Mouse (Mus musculus) urinary bladder, postnatal 4 days (tissue): ENCODE data around the gene Larp4.

ENCODE experiments used
- DNase-seq, 2 experiments: peaks; one replicate each; pipeline ENCODE4 v3.0.0; 2021 to 2022; ENCODE audit warnings: low spot score in 2 of 2

Gene Larp4

GRCm38 (mm10) chr15:100057698-100058097 lies 87.8 kb downstream of the Larp4 start:
- DNase-seq = no peak

DNA sequence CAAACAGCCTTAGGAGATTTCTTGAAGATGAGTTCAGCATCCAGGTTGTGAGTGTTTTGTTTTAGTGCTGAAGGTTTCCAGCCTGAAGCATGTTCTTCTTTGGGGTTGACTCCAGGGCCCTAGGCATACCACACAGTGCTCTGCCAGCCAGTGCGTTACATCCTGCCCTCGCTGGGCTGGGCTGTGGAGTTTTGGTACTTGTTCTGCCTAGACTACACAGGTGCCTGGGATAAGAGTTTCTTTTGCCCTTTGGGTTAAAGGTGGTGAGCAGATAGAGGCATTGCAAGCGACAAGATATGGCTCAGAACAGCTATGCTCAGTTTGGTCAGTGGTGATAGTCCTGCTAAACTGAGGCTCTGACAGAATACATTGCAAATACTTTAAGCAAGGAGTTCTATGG lies 88.3 kb downstream of the Larp4 start:
- no peak for DNase-seq

GRCm38 (mm10) chr15:100058912-100059311 lies 89.0 kb downstream of the Larp4 start:
- DNase-seq = no peak

DNA sequence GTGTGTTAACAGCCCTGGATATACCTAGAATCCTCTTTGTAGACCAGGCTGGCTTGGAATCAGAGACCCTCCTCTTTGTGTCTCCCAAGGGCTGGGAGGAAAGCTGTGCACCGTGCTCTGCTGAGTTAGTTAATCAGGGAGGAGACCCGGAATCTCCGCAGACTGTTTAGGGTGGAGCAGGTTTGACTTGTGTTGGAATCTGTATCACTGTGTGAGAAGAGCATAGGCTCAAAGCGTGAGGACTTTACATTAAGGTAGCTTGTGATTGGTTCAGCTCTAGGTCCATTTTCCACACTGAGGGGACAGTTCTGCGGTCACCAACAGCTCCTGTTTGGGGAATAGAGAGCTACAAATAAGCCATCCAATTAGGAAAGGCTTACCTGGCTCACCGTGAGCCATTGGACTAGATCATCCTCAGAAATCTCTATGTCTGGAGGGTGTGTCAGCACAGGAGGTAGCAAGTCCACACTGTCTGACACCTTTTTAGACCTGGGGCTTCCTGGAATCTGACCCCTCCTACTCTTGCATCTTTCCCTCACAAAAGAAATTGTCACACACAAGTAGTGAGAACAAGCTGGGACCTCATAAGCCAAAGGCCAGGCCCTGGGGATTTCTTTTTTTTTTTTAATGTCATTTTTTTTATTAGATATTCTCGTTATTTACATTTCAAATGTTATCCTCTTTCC lies 89.9 kb downstream of the Larp4 start:
- no peak for DNase-seq

DNA sequence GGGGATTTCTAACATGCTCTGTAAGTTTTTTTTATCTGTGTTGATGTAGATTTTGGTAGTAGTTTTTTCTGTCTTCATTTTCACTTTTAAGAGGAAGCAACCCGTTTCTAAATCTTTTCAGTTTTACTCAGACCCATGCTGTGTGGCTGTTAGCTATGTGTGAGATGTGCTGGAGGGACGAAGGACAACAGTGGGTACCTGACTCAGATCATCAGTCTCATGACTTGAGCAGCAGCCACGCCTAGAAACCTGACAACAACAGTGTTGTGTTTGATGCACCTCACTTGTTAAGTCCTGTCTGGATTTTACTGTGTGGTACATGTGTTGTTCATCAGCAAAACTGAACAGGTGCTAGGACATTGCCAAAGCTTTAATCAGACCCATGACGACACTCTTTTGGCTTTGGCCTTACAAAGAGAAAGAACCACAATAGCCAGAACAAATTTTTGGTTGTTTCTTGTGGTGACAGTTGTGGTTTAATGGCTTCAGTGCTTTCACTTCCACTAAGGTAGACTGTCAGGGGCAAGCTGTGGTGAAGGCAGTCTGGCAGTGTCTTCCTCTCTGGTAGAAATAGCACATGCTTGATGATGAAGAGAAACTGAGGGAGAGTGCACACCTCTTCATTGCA lies 90.8 kb downstream of the Larp4 start:
- DNase-seq = no peak

DNA sequence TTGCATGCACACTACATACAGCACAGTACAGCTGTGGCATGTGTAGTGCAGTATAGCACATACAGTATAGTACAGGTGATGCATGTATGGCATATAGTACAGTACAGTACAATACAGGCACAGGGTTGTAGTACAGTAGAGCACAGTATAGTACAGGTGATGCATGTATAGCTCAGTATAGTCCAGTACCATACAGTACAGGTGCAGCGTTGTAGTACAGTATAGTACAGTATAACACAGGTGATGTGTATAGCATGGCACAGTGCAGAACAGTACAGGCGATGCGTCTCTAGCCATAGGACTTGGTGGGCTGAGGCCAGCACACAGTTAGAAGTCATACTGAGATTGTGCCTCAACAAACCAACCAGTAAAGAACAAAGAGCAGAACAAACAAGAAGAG lies 91.5 kb downstream of the Larp4 start:
- DNase-seq = no peak

GRCm38 (mm10) chr15:100063229-100063773 lies 93.4 kb downstream of the Larp4 start:
- no peak for DNase-seq
